Mouse (Mus musculus): Measurements from ENCODE around the gene Bclaf1.

- TF ChIP-seq POLR2A (IDR thresholded peaks at IDR 0.05; ENCODE audit: extremely low read depth, insufficient read depth, low read length), result no peak
- no peak for TF ChIP-seq CTCF (IDR thresholded peaks at IDR 0.05; ENCODE audit: extremely low read depth, insufficient read depth, low read length)
These were observed 1.7 kb downstream of the Bclaf1 start for GRCm38 (mm10) chr10:20313941-20314340.
